Mouse (Mus musculus) heart, embryonic 13.5 days (tissue): ENCODE data around the gene Eef1a2. TPM values are rescaled to one million over a fixed set of nuclear protein-coding genes. Genes with fewer than 3 reads are reported as not detected.

Source experiments
- ATAC-seq: fragments of 200-750 bp; cut with Nextera tagmentation; 2 replicates; pipeline ENCODE4 v1.8.0; 2017; ENCODE audit warnings: moderate TSS enrichment; ENCODE audit not compliant: insufficient number of reproducible peaks, low FRiP score, low TSS enrichment; ENCODE audit errors: extremely low read depth
- H3K27ac ChIP-seq: fragments of 300-500 bp; sonication (generic); replicated peaks from 2 replicates; pipeline ENCODE4 v1.5.1; 2015; ENCODE audit warnings: moderate library complexity, mild to moderate bottlenecking, inconsistent platforms
- H3K27me3 ChIP-seq: fragments of 300-500 bp; sonication (generic); replicated peaks from 2 replicates; pipeline ENCODE4 v1.6.1; 2015; ENCODE audit warnings: mild to moderate bottlenecking, inconsistent platforms
- H3K36me3 ChIP-seq: fragments of 300-500 bp; sonication (generic); 2 replicates; pipeline ENCODE4 v1.6.1; 2015; ENCODE audit warnings: mild to moderate bottlenecking, inconsistent platforms
- H3K4me1 ChIP-seq: fragments of 300-500 bp; sonication (generic); 2 replicates; pipeline ENCODE4 v1.6.1; 2015; ENCODE audit warnings: inconsistent platforms
- H3K4me2 ChIP-seq: fragments of 300-500 bp; sonication (generic); 2 replicates; pipeline ENCODE4 v1.6.1; 2015; ENCODE audit warnings: inconsistent platforms, mild to moderate bottlenecking, moderate library complexity
- H3K4me3 ChIP-seq: fragments of 300-500 bp; sonication (generic); 2 replicates; pipeline ENCODE4 v1.5.1; 2015; ENCODE audit warnings: moderate library complexity, mild to moderate bottlenecking, inconsistent platforms
- H3K9ac ChIP-seq: fragments of 300-500 bp; sonication (generic); 2 replicates; pipeline ENCODE4 v1.6.1; 2015; ENCODE audit warnings: inconsistent platforms, mild to moderate bottlenecking, moderate library complexity
- H3K9me3 ChIP-seq: fragments of 300-500 bp; sonication (generic); 2 replicates; pipeline ENCODE4 v1.6.1; 2016; ENCODE audit warnings: inconsistent platforms
- WGBS: fragments of 180-500 bp; shearing (Covaris S2); methylation state at CpG from one replicate; pipeline ENCODE4 v1.1.7; 2015; ENCODE audit warnings: mixed read lengths; 5-methylcytosine and 5-hydroxymethylcytosine counted together
- polyA plus RNA-seq: library from polyadenylated mRNA; unstranded; fragments of >200 nt; fragmentation: Nextera tagmentation; extraction: Ambion mirVana; gene quantifications from 2 replicates; pipeline ENCODE4 v1.2.1, GENCODE M21; 2015

Eef1a2 gene
- polyA plus RNA-seq, 1 experiment from 2014 or later: 7.8 TPM

GRCm38 (mm10) chr2:181147546-181148317, 9.1 kb downstream of the Eef1a2 start:
- ATAC-seq: no peak
- Histone ChIP-seq H3K4me2 (peak overlapping the region; percentile 74), H3K4me1 (peaks cover 17% of the 10 kb centered on the region), H3K9me3 (no peaks in the 10 kb centered on the region), H3K27ac (no peak overlapping the region), H3K36me3 (peaks cover 50% of the 10 kb centered on the region), H3K4me3 (peak overlapping the region; percentile 49), H3K9ac (peak overlapping the region; percentile 71), H3K27me3 (peaks cover 83% of the 10 kb centered on the region)
- WGBS: 2% methylated on average over 61 of the region's 61 CpGs

- Histone ChIP-seq H3K36me3 (peaks cover 43% of the 10 kb centered on the region), H3K4me2 (peak overlapping the region; percentile 74), H3K9me3 (no peaks in the 10 kb centered on the region), H3K4me3 (peak overlapping the region; percentile 49), H3K27ac (no peak overlapping the region), H3K9ac (no peak overlapping the region), H3K4me1 (peaks cover 17% of the 10 kb centered on the region), H3K27me3 (peaks cover 87% of the 10 kb centered on the region)
- 53% methylated on average over 4 of the region's 4 CpGs for WGBS
- ATAC-seq: no peak
Observed at GRCm38 (mm10) chr2:181146976-181147545, 9.8 kb downstream of the Eef1a2 start.

- peaks cover 17% of the 10 kb centered on the region for H3K4me1 ChIP-seq
- H3K9ac ChIP-seq: no peak overlapping the region
- H3K27ac ChIP-seq: no peak overlapping the region
- H3K27me3 ChIP-seq: peaks cover 89% of the 10 kb centered on the region
- no peak overlapping the region for H3K4me2 ChIP-seq
- H3K36me3 ChIP-seq: peaks cover 19% of the 10 kb centered on the region
- no peaks in the 10 kb centered on the region for H3K9me3 ChIP-seq
- ATAC-seq: no peak
- 65% methylated on average over 2 of the region's 2 CpGs for WGBS
- H3K4me3 ChIP-seq: no peak overlapping the region
Observed at GRCm38 (mm10) chr2:181144675-181145074, 12.1 kb downstream of the Eef1a2 start.

GRCm38 (mm10) chr2:181143509-181144276, 13.1 kb downstream of the Eef1a2 start:
- peaks cover 10% of the 10 kb centered on the region; the same call in 1 of the 2 replicates for H3K36me3 ChIP-seq
- 59% methylated on average over 2 of the region's 2 CpGs for WGBS
- no peak overlapping the region for H3K4me3 ChIP-seq
- H3K4me2 ChIP-seq: no peak overlapping the region
- no peak for ATAC-seq
- H3K9me3 ChIP-seq: no peaks in the 10 kb centered on the region
- no peak overlapping the region for H3K27ac ChIP-seq
- H3K27me3 ChIP-seq: peaks cover 89% of the 10 kb centered on the region
- peaks cover 13% of the 10 kb centered on the region for H3K4me1 ChIP-seq
- H3K9ac ChIP-seq: no peak overlapping the region

GRCm38 (mm10) chr2:181142703-181143135, 14.1 kb downstream of the Eef1a2 start:
- H3K4me3 ChIP-seq: no peak overlapping the region
- H3K27ac ChIP-seq: no peak overlapping the region
- WGBS: 55% methylated on average over 8 of the region's 8 CpGs
- no peaks in the 10 kb centered on the region for H3K9me3 ChIP-seq
- ATAC-seq: no peak
- H3K36me3 ChIP-seq: peaks cover 3% of the 10 kb centered on the region; the same call in 1 of the 2 replicates
- H3K27me3 ChIP-seq: peaks cover 95% of the 10 kb centered on the region
- no peak overlapping the region for H3K9ac ChIP-seq
- peaks cover 4% of the 10 kb centered on the region for H3K4me1 ChIP-seq
- H3K4me2 ChIP-seq: no peak overlapping the region

- WGBS: 77% methylated on average over 5 of the region's 5 CpGs
- Histone ChIP-seq H3K9ac (no peak overlapping the region), H3K4me1 (peaks cover 5% of the 10 kb centered on the region), H3K4me2 (no peak overlapping the region), H3K4me3 (no peak overlapping the region), H3K27ac (no peak overlapping the region), H3K27me3 (peaks cover 98% of the 10 kb centered on the region), H3K36me3 (no peaks in the 10 kb centered on the region), H3K9me3 (no peaks in the 10 kb centered on the region)
- no peak for ATAC-seq
Observed at GRCm38 (mm10) chr2:181139641-181140193, 17.1 kb downstream of the Eef1a2 start.

GRCm38 (mm10) chr2:181136934-181137333, 19.9 kb downstream of the Eef1a2 start:
- Histone ChIP-seq H3K4me2 (no peak overlapping the region), H3K27me3 (peaks cover 99% of the 10 kb centered on the region), H3K9ac (no peak overlapping the region), H3K36me3 (no peaks in the 10 kb centered on the region), H3K4me1 (peaks cover 12% of the 10 kb centered on the region), H3K9me3 (no peaks in the 10 kb centered on the region), H3K4me3 (no peak overlapping the region), H3K27ac (no peak overlapping the region)
- WGBS: 1% methylated on average over 6 of the region's 6 CpGs
- ATAC-seq: no peak

- H3K9ac ChIP-seq: no peak overlapping the region
- WGBS: 14% methylated on average over 4 of the region's 4 CpGs
- no peaks in the 10 kb centered on the region for H3K36me3 ChIP-seq
- H3K4me2 ChIP-seq: peak overlapping the region; percentile 75
- H3K4me1 ChIP-seq: peaks cover 12% of the 10 kb centered on the region
- no peaks in the 10 kb centered on the region for H3K9me3 ChIP-seq
- no peak overlapping the region for H3K27ac ChIP-seq
- peaks cover 100% of the 10 kb centered on the region for H3K27me3 ChIP-seq
- H3K4me3 ChIP-seq: peak overlapping the region; percentile 54; the same call in 1 of the 2 replicates
- ATAC-seq: no peak
Observed at GRCm38 (mm10) chr2:181135446-181135818, 21.4 kb downstream of the Eef1a2 start.

- Histone ChIP-seq H3K4me3 (peak within 1 kb of the TSS; percentile 54), H3K4me2 (peak within 1 kb of the TSS; percentile 75), H3K9ac (peak within 1 kb of the TSS; percentile 19; the same call in 1 of the 2 replicates), H3K9me3 (no peaks in the 10 kb centered on the region), H3K4me1 (peaks cover 12% of the 10 kb centered on the region), H3K27me3 (peaks cover 99% of the 10 kb centered on the region), H3K36me3 (no peaks in the 10 kb centered on the region), H3K27ac (no peak within 1 kb of the TSS)
- ATAC-seq: no peak
- under 1% methylated on average over 104 of the region's 104 CpGs for WGBS
Observed at GRCm38 (mm10) chr2:181134591-181135445, 22.0 kb downstream of the Eef1a2 start, which contains the start of gene Kcnq2. TSS of gene Kcnq2 (minus strand) at chr2:181135300.

GRCm38 (mm10) chr2:181133837-181134590, 22.8 kb downstream of the Eef1a2 start:
- WGBS: 6% methylated on average over 21 of the region's 22 CpGs
- peak overlapping the region; percentile 54 for H3K4me3 ChIP-seq
- peak overlapping the region; percentile 75 for H3K4me2 ChIP-seq
- no peak for ATAC-seq
- H3K9ac ChIP-seq: no peak overlapping the region
- H3K9me3 ChIP-seq: no peaks in the 10 kb centered on the region
- H3K27ac ChIP-seq: no peak overlapping the region
- no peaks in the 10 kb centered on the region for H3K36me3 ChIP-seq
- H3K4me1 ChIP-seq: peaks cover 12% of the 10 kb centered on the region
- peaks cover 99% of the 10 kb centered on the region for H3K27me3 ChIP-seq
